Mouse (Mus musculus) hindbrain, embryonic 14.5 days (tissue): Measurements from ENCODE around the gene Tspoap1. TPM values are rescaled to one million over a fixed set of nuclear protein-coding genes. Genes with fewer than 3 reads are reported as not detected.

ENCODE experiments used
- ATAC-seq: fragments of 200-750 bp; cut with Nextera tagmentation; 2 replicates; pipeline ENCODE4 v1.8.0; 2017; ENCODE audit warnings: moderate number of reproducible peaks, mild to moderate bottlenecking, moderate TSS enrichment, moderate library complexity; ENCODE audit not compliant: low FRiP score
- DNase-seq: peaks from one replicate; pipeline ENCODE4 v3.0.0-alpha.2; 2015; ENCODE audit warnings: low spot score
- H3K27ac ChIP-seq: fragments of 300-500 bp; sonication (generic); 2 replicates; pipeline ENCODE4 v1.5.1; 2014; ENCODE audit warnings: mild to moderate bottlenecking, moderate library complexity
- H3K27me3 ChIP-seq: fragments of 300-500 bp; sonication (generic); 2 replicates; pipeline ENCODE4 v1.6.1; 2014; ENCODE audit warnings: mild to moderate bottlenecking, low read length, mixed read lengths; ENCODE audit not compliant: control insufficient read depth, insufficient read depth
- H3K36me3 ChIP-seq: fragments of 300-500 bp; sonication (generic); replicated peaks from 2 replicates; pipeline ENCODE4 v1.6.1; 2014; ENCODE audit not compliant: control insufficient read depth, insufficient read depth
- H3K4me1 ChIP-seq: fragments of 300-500 bp; sonication (generic); replicated peaks from 2 replicates; pipeline ENCODE4 v1.6.1; 2014; ENCODE audit warnings: antibody characterized with exemption, low read length, mixed read lengths; ENCODE audit not compliant: control insufficient read depth, insufficient read depth
- H3K4me2 ChIP-seq: fragments of 300-500 bp; sonication (generic); replicated peaks from 2 replicates; pipeline ENCODE4 v1.6.1; 2014; ENCODE audit warnings: mild to moderate bottlenecking, moderate library complexity
- H3K4me3 ChIP-seq: fragments of 300-500 bp; sonication (generic); replicated peaks from 2 replicates; pipeline ENCODE4 v1.5.1; 2014; ENCODE audit warnings: mild to moderate bottlenecking, low read length
- H3K9ac ChIP-seq: fragments of 300-500 bp; sonication (generic); 2 replicates; pipeline ENCODE4 v1.6.1; 2014
- H3K9me3 ChIP-seq: fragments of 300-500 bp; sonication (generic); 2 replicates; pipeline ENCODE4 v1.6.1; 2016; ENCODE audit warnings: low read length; ENCODE audit not compliant: control insufficient read depth
- whole genome bisulfite sequencing: fragments of 180-500 bp; shearing (Covaris S2); extraction: QIAGEN DNeasy Blood & Tissue Kit; methylation state at CpG from one replicate; pipeline ENCODE4 v1.1.7; 2014; 5-methylcytosine and 5-hydroxymethylcytosine counted together
- polyA plus RNA-seq: library from polyadenylated mRNA; unstranded; fragments of >200 nt; fragmentation: Nextera tagmentation; extraction: Ambion mirVana; gene quantifications from 2 replicates; pipeline ENCODE4 v1.2.1, GENCODE M21; 2014

The Tspoap1 gene
- polyA plus RNA-seq, 1 experiment from 2014 or later = 46.9 TPM

- Histone ChIP-seq H3K4me1 (peaks cover 11% of the 10 kb centered on the region), H3K27me3 (no peaks in the 10 kb centered on the region), H3K27ac (peak within 1 kb of the TSS; percentile 65), H3K4me2 (peak within 1 kb of the TSS; percentile 94), H3K36me3 (peaks cover 26% of the 10 kb centered on the region), H3K4me3 (peak within 1 kb of the TSS; percentile 76), H3K9me3 (no peaks in the 10 kb centered on the region), H3K9ac (peak within 1 kb of the TSS; percentile 84)
- under 1% methylated on average over 50 of the region's 57 CpGs for WGBS
- DNase-seq = peak; percentile 99
- peak; percentile 92 for ATAC-seq
Observed at GRCm38 (mm10) chr11:87737175-87737740, 23.1 kb upstream of the Tspoap1 start, which contains the start of gene Supt4a. Supt4a (plus strand) TSS chr11:87737552.

GRCm38 (mm10) chr11:87743691-87744090 is 16.6 kb upstream of the Tspoap1 start:
- no peak overlapping the region for H3K27ac ChIP-seq
- DNase-seq = no peak
- no peak for ATAC-seq
- H3K4me1 ChIP-seq = no peaks in the 10 kb centered on the region
- H3K9ac ChIP-seq = no peak overlapping the region
- H3K4me2 ChIP-seq = no peak overlapping the region
- no peaks in the 10 kb centered on the region for H3K9me3 ChIP-seq
- no peak overlapping the region for H3K4me3 ChIP-seq
- 93% methylated on average over 3 of the region's 3 CpGs for WGBS
- no peaks in the 10 kb centered on the region for H3K27me3 ChIP-seq
- peaks cover 59% of the 10 kb centered on the region for H3K36me3 ChIP-seq

GRCm38 (mm10) chr11:87744964-87745363 is 15.4 kb upstream of the Tspoap1 start:
- no peak overlapping the region for H3K4me2 ChIP-seq
- WGBS = 85% methylated on average over 4 of the region's 4 CpGs
- DNase-seq = no peak
- H3K27me3 ChIP-seq = no peaks in the 10 kb centered on the region
- peaks cover 54% of the 10 kb centered on the region for H3K36me3 ChIP-seq
- H3K9ac ChIP-seq = no peak overlapping the region
- H3K4me3 ChIP-seq = no peak overlapping the region
- H3K9me3 ChIP-seq = no peaks in the 10 kb centered on the region
- ATAC-seq = no peak
- H3K4me1 ChIP-seq = no peaks in the 10 kb centered on the region
- no peak overlapping the region for H3K27ac ChIP-seq

DNA sequence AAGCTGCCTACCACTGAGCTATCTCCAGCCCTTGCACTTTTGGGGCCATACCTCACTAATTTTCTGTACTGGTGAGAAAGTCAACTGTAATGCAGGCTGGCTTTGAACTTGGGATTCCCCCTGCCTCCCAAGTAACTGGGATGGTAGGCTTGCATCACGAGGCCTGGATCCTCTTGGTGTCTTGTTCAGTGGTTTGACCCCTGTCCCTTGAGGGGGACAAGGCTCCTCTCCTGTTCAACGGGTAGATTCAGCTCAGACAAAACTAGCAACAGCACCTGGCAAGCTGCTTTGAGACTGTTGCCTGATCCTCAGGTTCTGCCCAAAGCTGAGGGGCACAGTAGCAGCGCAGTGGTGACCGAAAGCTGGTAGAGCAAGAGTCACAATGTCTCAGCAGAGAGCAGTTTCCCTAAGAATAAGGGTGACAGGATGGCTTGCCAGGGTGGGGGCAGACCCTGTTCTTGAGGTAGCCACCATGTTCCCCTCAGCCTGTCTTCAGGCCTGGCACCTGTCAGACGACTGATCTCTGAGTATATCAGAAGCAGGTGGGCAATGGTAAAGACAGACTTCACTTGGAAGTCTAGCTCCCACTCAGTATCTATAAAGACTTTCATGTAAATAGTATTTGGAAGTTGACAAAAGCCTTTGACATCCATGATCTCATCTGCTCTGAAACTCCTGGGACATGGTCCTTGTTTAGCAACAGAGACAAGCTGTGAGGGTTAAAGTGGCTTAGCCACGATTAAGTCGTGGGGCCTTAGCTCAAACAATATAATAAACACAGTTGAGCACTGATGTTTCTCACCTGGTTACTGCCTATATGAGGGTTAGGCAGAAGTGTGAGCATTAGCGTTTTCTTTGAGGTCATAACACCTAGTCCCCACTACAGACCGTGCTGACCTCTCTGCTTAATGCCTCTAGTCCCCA is 14.4 kb upstream of the Tspoap1 start:
- Histone ChIP-seq H3K4me3 (no peak overlapping the region), H3K27me3 (no peaks in the 10 kb centered on the region), H3K4me1 (no peaks in the 10 kb centered on the region), H3K36me3 (peaks cover 46% of the 10 kb centered on the region), H3K27ac (no peak overlapping the region), H3K4me2 (no peak overlapping the region), H3K9ac (no peak overlapping the region), H3K9me3 (no peaks in the 10 kb centered on the region)
- WGBS = 83% methylated on average over 9 of the region's 9 CpGs
- ATAC-seq (no peak), DNase-seq (no peak)

GRCm38 (mm10) chr11:87747312-87747711 is 13.0 kb upstream of the Tspoap1 start:
- Histone ChIP-seq H3K4me1 (no peaks in the 10 kb centered on the region), H3K27me3 (no peaks in the 10 kb centered on the region), H3K27ac (no peak overlapping the region), H3K9me3 (no peaks in the 10 kb centered on the region), H3K4me3 (no peak overlapping the region), H3K9ac (no peak overlapping the region), H3K4me2 (no peak overlapping the region), H3K36me3 (peaks cover 32% of the 10 kb centered on the region)
- ATAC-seq = no peak
- WGBS = 90% methylated on average over 5 of the region's 5 CpGs
- DNase-seq = no peak

DNA sequence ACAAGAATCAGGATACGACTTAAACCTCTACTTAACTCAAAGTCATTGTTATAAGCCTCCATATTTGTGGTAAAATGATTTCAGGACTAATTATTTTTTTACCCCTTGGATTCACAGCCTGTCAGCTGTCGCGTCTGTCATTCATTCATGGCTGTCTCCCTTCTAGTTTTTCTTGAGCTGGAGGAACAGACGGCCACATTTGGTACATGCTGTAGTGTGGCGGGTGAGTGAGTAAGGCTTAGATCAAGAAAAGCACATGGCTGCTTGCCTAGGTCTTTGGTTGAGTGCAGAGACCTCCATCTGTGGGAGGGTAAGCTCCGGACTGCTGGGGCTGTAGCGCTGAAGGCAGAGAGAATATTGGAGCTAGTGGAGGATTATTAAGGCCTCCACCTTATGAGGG is 12.6 kb upstream of the Tspoap1 start:
- H3K36me3 ChIP-seq = peaks cover 28% of the 10 kb centered on the region
- DNase-seq (no peak), ATAC-seq (no peak)
- H3K4me1 ChIP-seq = no peaks in the 10 kb centered on the region
- H3K9me3 ChIP-seq = no peaks in the 10 kb centered on the region
- 91% methylated on average over 7 of the region's 7 CpGs for WGBS
- H3K4me2 ChIP-seq = no peak overlapping the region
- no peak overlapping the region for H3K9ac ChIP-seq
- H3K27me3 ChIP-seq = no peaks in the 10 kb centered on the region
- H3K4me3 ChIP-seq = no peak overlapping the region
- no peak overlapping the region for H3K27ac ChIP-seq

DNA sequence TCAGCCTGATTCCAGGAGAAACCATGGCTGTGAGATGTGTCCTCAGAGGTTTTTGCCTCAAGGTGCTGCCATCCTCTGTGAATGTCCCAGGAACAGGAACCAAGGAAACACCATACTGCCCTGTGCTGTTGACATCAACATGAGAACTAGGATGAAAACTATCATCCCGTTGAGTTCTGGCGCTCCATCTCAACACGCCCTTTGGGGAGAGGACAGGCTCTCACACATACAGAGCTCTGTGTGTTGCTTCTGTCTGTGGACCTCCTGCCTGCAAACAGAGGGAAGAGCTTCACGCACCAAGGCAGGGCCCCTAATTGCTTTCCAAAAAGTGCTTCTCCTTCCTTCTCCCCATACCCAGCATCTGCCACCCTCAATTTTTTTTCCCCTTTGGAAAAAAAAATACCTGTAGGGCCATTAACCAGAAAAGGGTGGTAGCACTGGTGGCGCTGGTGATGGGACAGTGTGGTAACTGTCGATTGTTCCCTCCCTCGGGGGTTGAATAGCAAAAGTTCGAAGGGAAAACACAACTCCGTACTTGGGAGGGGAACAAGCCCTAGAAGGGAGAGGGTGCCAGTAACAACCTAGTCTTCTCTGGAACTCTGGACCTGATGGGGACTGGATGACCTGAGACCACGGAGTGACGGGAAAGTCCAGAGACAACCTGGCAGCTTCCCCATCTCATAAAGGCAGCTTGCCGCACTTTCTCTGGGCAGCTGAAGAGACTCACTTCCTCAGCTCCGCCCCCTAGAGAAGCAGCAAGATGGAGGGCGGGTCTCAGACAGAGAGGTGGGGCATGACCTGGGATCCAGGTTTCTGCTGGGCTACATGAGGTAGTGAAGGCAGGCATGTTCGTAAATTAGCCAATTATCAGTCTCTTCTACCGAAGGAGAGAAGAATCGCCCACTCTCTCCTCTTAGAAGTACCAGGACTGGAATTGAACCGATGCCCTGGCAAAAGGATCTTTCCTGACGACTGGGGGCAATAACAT is 11.9 kb upstream of the Tspoap1 start:
- ATAC-seq (no peak), DNase-seq (no peak)
- H3K9ac ChIP-seq = no peak overlapping the region
- H3K9me3 ChIP-seq = no peaks in the 10 kb centered on the region
- no peaks in the 10 kb centered on the region for H3K4me1 ChIP-seq
- H3K36me3 ChIP-seq = peaks cover 20% of the 10 kb centered on the region
- WGBS = 42% methylated on average over 19 of the region's 19 CpGs
- H3K4me3 ChIP-seq = no peak overlapping the region
- H3K27ac ChIP-seq = no peak overlapping the region
- no peaks in the 10 kb centered on the region for H3K27me3 ChIP-seq
- no peak overlapping the region for H3K4me2 ChIP-seq

- H3K27ac ChIP-seq = no peak overlapping the region
- H3K27me3 ChIP-seq = no peaks in the 10 kb centered on the region
- no peak overlapping the region for H3K4me3 ChIP-seq
- no peak overlapping the region for H3K9ac ChIP-seq
- 59% methylated on average over 18 of the region's 18 CpGs for WGBS
- DNase-seq = no peak
- no peaks in the 10 kb centered on the region for H3K4me1 ChIP-seq
- H3K4me2 ChIP-seq = no peak overlapping the region
- peaks cover 11% of the 10 kb centered on the region for H3K36me3 ChIP-seq
- H3K9me3 ChIP-seq = no peaks in the 10 kb centered on the region
- no peak for ATAC-seq
Observed at GRCm38 (mm10) chr11:87749192-87750042, 10.9 kb upstream of the Tspoap1 start.
